Mouse (Mus musculus) MEL (cell line): Measurements from ENCODE around the gene Slc16a9. TPM values are rescaled to one million over a fixed set of nuclear protein-coding genes. Genes with fewer than 3 reads are reported as not detected.

Experiments used
- DNase-seq: peaks from one replicate; pipeline ENCODE4 v3.0.0; 2011; ENCODE audit warnings: low read depth, low spot score
- H3K27ac ChIP-seq: 2 replicates; pipeline ENCODE4 v1.5.1; 2012; ENCODE audit warnings: low read depth, mild to moderate bottlenecking, control low read depth, low read length, moderate library complexity; ENCODE audit not compliant: control insufficient read depth
- H3K27me3 ChIP-seq, 2 experiments: fragments of 150-350 bp in 1 of 2; sonication (generic) in 1 of 2; 2 replicates each; pipeline ENCODE4 v1.6.1; 2012; ENCODE audit warnings: low read length in 2 of 2, mild to moderate bottlenecking in 2 of 2, improper control_type of control experiment in 1 of 2, moderate library complexity in 1 of 2; ENCODE audit not compliant: insufficient read depth in 2 of 2, control insufficient read depth in 1 of 2
- H3K36me3 ChIP-seq, 2 experiments: 2 replicates each; pipeline ENCODE4 v1.6.1; 2012 to 2014; ENCODE audit warnings: low read length in 2 of 2, improper control_type of control experiment in 1 of 2, inconsistent platforms in 1 of 2, mild to moderate bottlenecking in 1 of 2; ENCODE audit not compliant: insufficient read depth in 2 of 2, control insufficient read depth in 1 of 2
- H3K4me1 ChIP-seq, 2 experiments: fragments of 150-350 bp in 1 of 2; sonication (generic) in 1 of 2; 2 replicates each; pipeline ENCODE4 v1.6.1; 2012; ENCODE audit warnings: low read length in 2 of 2, improper control_type of control experiment in 1 of 2, mild to moderate bottlenecking in 1 of 2; ENCODE audit not compliant: insufficient read depth in 2 of 2, control insufficient read depth in 1 of 2
- H3K4me3 ChIP-seq, 2 experiments: fragments of 150-350 bp in 1 of 2; sonication (generic) in 1 of 2; 2 replicates each; pipeline ENCODE4 v1.5.1; 2012; ENCODE audit warnings: low read depth in 2 of 2, low read length in 2 of 2, mild to moderate bottlenecking in 2 of 2, moderate library complexity in 2 of 2, control low read depth in 1 of 2, improper control_type of control experiment in 1 of 2; ENCODE audit not compliant: control insufficient read depth in 1 of 2, insufficient read depth in 1 of 2
- H3K79me2 ChIP-seq: 2 replicates; pipeline ENCODE4 v1.6.1; 2012; ENCODE audit warnings: mild to moderate bottlenecking, low read length, moderate library complexity; ENCODE audit not compliant: control insufficient read depth, poor library complexity, insufficient read depth
- H3K9ac ChIP-seq: 2 replicates; pipeline ENCODE4 v1.6.1; 2012; ENCODE audit warnings: low read depth, mild to moderate bottlenecking, control low read depth, low read length, moderate library complexity; ENCODE audit not compliant: control insufficient read depth, poor library complexity, severe bottlenecking
- H3K9me3 ChIP-seq: fragments of 150-350 bp; sonication (generic); replicated peaks from 2 replicates; pipeline ENCODE4 v1.6.1; 2012; ENCODE audit warnings: mild to moderate bottlenecking, low read length, improper control_type of control experiment, moderate library complexity; ENCODE audit not compliant: insufficient read depth
- BHLHE40 ChIP-seq: IDR thresholded peaks from 2 replicates; pipeline ENCODE4 v1.6.1; 2012; ENCODE audit warnings: low read depth, mild to moderate bottlenecking, inconsistent platforms, low read length, improper control_type of control experiment, borderline replicate concordance
- CHD1 ChIP-seq: IDR thresholded peaks from 2 replicates; pipeline ENCODE4 v1.6.1; 2012; ENCODE audit warnings: low read depth, mild to moderate bottlenecking, inconsistent platforms, low read length, improper control_type of control experiment
- E2F4 ChIP-seq: IDR thresholded peaks from 2 replicates; pipeline ENCODE4 v1.6.1; 2011; ENCODE audit warnings: low read depth, low read length, improper control_type of control experiment, borderline replicate concordance
- EP300 ChIP-seq, 2 experiments: IDR thresholded peaks; 2 replicates each; pipeline ENCODE4 v1.6.1; 2011; ENCODE audit warnings: improper control_type of control experiment in 2 of 2, low read length in 2 of 2, low read depth in 1 of 2, mild to moderate bottlenecking in 1 of 2
- GATA1 ChIP-seq: IDR thresholded peaks from 2 replicates; pipeline ENCODE4 v1.6.1; 2011; ENCODE audit warnings: low read depth, low read length, improper control_type of control experiment
- MAX ChIP-seq: IDR thresholded peaks from 2 replicates; pipeline ENCODE4 v1.6.1; 2011; ENCODE audit warnings: low read length, improper control_type of control experiment
- NELFE ChIP-seq: IDR thresholded peaks from 2 replicates; pipeline ENCODE4 v1.6.1; 2011; ENCODE audit warnings: low read depth, low read length, improper control_type of control experiment
- POLR2AphosphoS2 ChIP-seq: IDR thresholded peaks from 2 replicates; pipeline ENCODE4 v1.6.1; 2011; ENCODE audit warnings: low read length, improper control_type of control experiment
- POLR2AphosphoS5 ChIP-seq: IDR thresholded peaks from 2 replicates; pipeline ENCODE4 v1.6.1; 2012; ENCODE audit warnings: low read depth, borderline replicate concordance, mild to moderate bottlenecking, inconsistent platforms, low read length, moderate library complexity, mixed read lengths
- SMC3 ChIP-seq: IDR thresholded peaks from 2 replicates; pipeline ENCODE4 v1.6.1; 2011; ENCODE audit warnings: low read depth, low read length, improper control_type of control experiment
- USF1 ChIP-seq: IDR thresholded peaks from 2 replicates; pipeline ENCODE4 v1.6.1; 2014; ENCODE audit warnings: low read depth, mild to moderate bottlenecking, inconsistent platforms, low read length, improper control_type of control experiment, moderate library complexity
- USF2 ChIP-seq, 2 experiments: IDR thresholded peaks; 2 replicates each; pipeline ENCODE4 v1.6.1; 2011 to 2012; ENCODE audit warnings: improper control_type of control experiment in 2 of 2, low read length in 2 of 2, borderline replicate concordance in 1 of 2, inconsistent platforms in 1 of 2, low read depth in 1 of 2, mild to moderate bottlenecking in 1 of 2; ENCODE audit not compliant: insufficient read depth in 1 of 2
- ZC3H11A ChIP-seq: IDR thresholded peaks from 2 replicates; pipeline ENCODE4 v1.6.1; 2012; ENCODE audit warnings: low read depth, mild to moderate bottlenecking, inconsistent platforms, low read length, improper control_type of control experiment
- ZKSCAN1 ChIP-seq: IDR thresholded peaks from 2 replicates; pipeline ENCODE4 v1.6.1; 2012; ENCODE audit warnings: low read depth, mild to moderate bottlenecking, inconsistent platforms, low read length, improper control_type of control experiment, moderate library complexity
- polyA plus RNA-seq, 2 experiments: library from polyadenylated mRNA; stranded (reverse) in 1 of 2; unstranded in 1 of 2; fragments of >175 nt in 1 of 2; fragments of >200 nt in 1 of 2; gene quantifications; 2 replicates each; pipeline versions ENCODE4 v1.2.1 to v1.2.4; 2012; ENCODE audit warnings: low replicate concordance in 2 of 2, low read depth in 1 of 2; ENCODE audit not compliant: insufficient read length in 2 of 2, insufficient read depth in 1 of 2, missing spikeins in 1 of 2
- total RNA-seq: library from RNA; depleted of rRNA; stranded (reverse); fragments of 300-350 nt; gene quantifications from 2 replicates; pipeline ENCODE4 v1.2.3, GENCODE M21; 2012

Slc16a9 gene
- total and polyA plus RNA-seq, 3 experiments, result not detected

- Histone ChIP-seq H3K9ac (no peak overlapping the region), H3K9me3 (no peaks in the 10 kb centered on the region), H3K4me1 (peaks cover 4 to 7% of the 10 kb centered on the region in 2 experiments; a peak in 3 of 4 replicates), H3K4me3 (no peak overlapping the region), H3K27ac (no peak overlapping the region), H3K79me2 (no peaks in the 10 kb centered on the region), H3K36me3 (no peaks in the 10 kb centered on the region; a peak in 1 of 4 replicates), H3K27me3 (no peaks in the 10 kb centered on the region)
- TF ChIP-seq EP300 (IDR thresholded peaks at IDR 0.05; ENCODE audit: low read depth in 1 of 2, low read length in 2 of 2), result peak in 1 of 2 experiments; percentile 42; a peak in 1 of 4 replicates
- TF ChIP-seq GATA1, result peak; percentile 6; the same call in 1 of the 2 replicates
- no peak for TF ChIP-seq E2F4
- peak; percentile 52 for TF ChIP-seq BHLHE40
- peak; percentile 58 for TF ChIP-seq MAX
- peak; percentile 16; the same call in 1 of the 2 replicates for TF ChIP-seq USF1
- peak; percentile 15 for DNase-seq
These were observed 43.8 kb downstream of the Slc16a9 start for GRCm38 (mm10) chr10:70288406-70289327.

DNA sequence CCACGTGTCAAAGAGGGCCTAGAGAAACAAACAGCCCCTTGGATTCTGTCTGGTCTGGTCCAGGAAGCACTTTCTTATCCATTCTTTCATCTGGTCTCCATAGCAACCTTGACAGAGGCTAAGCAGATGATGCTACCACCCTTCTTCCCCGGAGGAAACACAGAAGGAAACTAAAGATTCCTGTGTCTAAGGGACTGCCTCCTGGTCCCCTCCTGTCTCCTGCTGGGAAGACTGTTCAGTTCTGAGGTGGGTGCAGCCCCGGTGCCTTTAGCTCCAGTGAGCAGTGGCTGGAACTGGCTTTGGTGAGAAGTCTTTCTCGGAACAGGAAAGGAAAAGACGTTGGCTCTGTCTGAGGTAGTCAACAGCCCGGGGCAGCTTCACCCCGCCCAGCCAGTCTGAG, 47.1 kb downstream of the Slc16a9 start:
- no peak for DNase-seq
- no peaks in the 10 kb centered on the region for H3K27me3 ChIP-seq
- no peak overlapping the region for H3K9ac ChIP-seq
- no peaks in the 10 kb centered on the region; a peak in 1 of 4 replicates for H3K36me3 ChIP-seq
- H3K4me1 ChIP-seq, result peaks cover 4 to 7% of the 10 kb centered on the region in 2 experiments; a peak in 3 of 4 replicates
- TF ChIP-seq POLR2AphosphoS2, result no peak
- no peak for TF ChIP-seq USF2 (IDR thresholded peaks at IDR 0.05; ENCODE audit: borderline replicate concordance in 1 of 2, insufficient read depth in 1 of 2, low read depth in 1 of 2, low read length in 2 of 2)
- no peak for TF ChIP-seq ZC3H11A
- no peak for TF ChIP-seq ZKSCAN1
- TF ChIP-seq CHD1, result no peak
- TF ChIP-seq NELFE, result no peak
- TF ChIP-seq GATA1, result no peak
- no peak for TF ChIP-seq USF1
- TF ChIP-seq SMC3, result no peak
- no peak for TF ChIP-seq POLR2AphosphoS5
- H3K9me3 ChIP-seq, result no peaks in the 10 kb centered on the region
- H3K79me2 ChIP-seq, result no peaks in the 10 kb centered on the region
- H3K4me3 ChIP-seq, result no peak overlapping the region
- no peak overlapping the region for H3K27ac ChIP-seq
